Mouse (Mus musculus) liver, embryonic 14.5 days (tissue): ENCODE results near the gene Nfam1. TPM values are rescaled to one million over a fixed set of nuclear protein-coding genes. Genes with fewer than 3 reads are reported as not detected.

Experiments used
- ATAC-seq: fragments of 200-750 bp; cut with Nextera tagmentation; 2 replicates; pipeline ENCODE4 v1.8.0; 2017; ENCODE audit warnings: moderate number of reproducible peaks, mild to moderate bottlenecking, moderate library complexity; ENCODE audit not compliant: insufficient read depth
- DNase-seq, 3 experiments: peaks; one replicate each; pipeline ENCODE4 v3.0.0-alpha.2; 2012 to 2013; ENCODE audit warnings: low read depth in 3 of 3, low spot score in 3 of 3
- H3K27ac ChIP-seq: fragments of 300-500 bp; sonication (generic); 2 replicates; pipeline ENCODE4 v1.5.1; 2014; ENCODE audit warnings: moderate library complexity, mild to moderate bottlenecking, control low read depth, inconsistent platforms
- H3K27me3 ChIP-seq: fragments of 300-500 bp; sonication (generic); 2 replicates; pipeline ENCODE4 v1.6.1; 2014; ENCODE audit warnings: mild to moderate bottlenecking, low read length, moderate library complexity; ENCODE audit not compliant: control insufficient read depth, insufficient read depth
- H3K36me3 ChIP-seq: fragments of 300-500 bp; sonication (generic); replicated peaks from 2 replicates; pipeline ENCODE4 v1.6.1; 2014; ENCODE audit warnings: low read depth; ENCODE audit not compliant: control insufficient read depth, insufficient read depth
- H3K4me1 ChIP-seq, 2 experiments: fragments of 200-500 bp in 1 of 2; fragments of 300-500 bp in 1 of 2; sonication (generic) in 1 of 2; replicated peaks; 2 replicates each; pipeline ENCODE4 v1.6.1; 2012 to 2014; ENCODE audit warnings: antibody characterized with exemption in 1 of 2, inconsistent platforms in 1 of 2, low read length in 1 of 2; ENCODE audit not compliant: control insufficient read depth in 2 of 2, insufficient read depth in 2 of 2
- H3K4me2 ChIP-seq: fragments of 300-500 bp; sonication (generic); 2 replicates; pipeline ENCODE4 v1.6.1; 2014; ENCODE audit warnings: low read depth, mild to moderate bottlenecking, control low read depth, moderate library complexity
- H3K4me3 ChIP-seq, 2 experiments: fragments of 200-500 bp in 1 of 2; fragments of 300-500 bp in 1 of 2; sonication (generic) in 1 of 2; 2 replicates each; pipeline ENCODE4 v1.5.1; 2012 to 2014; ENCODE audit warnings: low read depth in 2 of 2, low read length in 2 of 2, mild to moderate bottlenecking in 2 of 2, control low read depth in 1 of 2, inconsistent platforms in 1 of 2, moderate library complexity in 1 of 2; ENCODE audit not compliant: insufficient read depth in 1 of 2
- H3K9ac ChIP-seq: fragments of 300-500 bp; sonication (generic); replicated peaks from 2 replicates; pipeline ENCODE4 v1.6.1; 2014; ENCODE audit warnings: mild to moderate bottlenecking, control low read depth, moderate library complexity
- H3K9me3 ChIP-seq: fragments of 300-500 bp; sonication (generic); 2 replicates; pipeline ENCODE4 v1.6.1; 2016; ENCODE audit warnings: low read length, mixed read lengths; ENCODE audit not compliant: control insufficient read depth
- CTCF ChIP-seq: IDR thresholded peaks from 2 replicates; pipeline ENCODE4 v1.5.1; 2016; ENCODE audit warnings: antibody characterized with exemption, low read depth, control low read depth
- EP300 ChIP-seq: IDR thresholded peaks from 2 replicates; pipeline ENCODE4 v1.6.1; 2016; ENCODE audit warnings: antibody characterized with exemption, low read depth
- WGBS: fragments of 180-500 bp; shearing (Covaris S2); extraction: QIAGEN DNeasy Blood & Tissue Kit; methylation state at CpG from one replicate; pipeline ENCODE4 v1.1.7; 2014; ENCODE audit not compliant: insufficient replicate concordance; 5-methylcytosine and 5-hydroxymethylcytosine counted together
- polyA plus RNA-seq, 2 experiments: library from polyadenylated mRNA; depleted of rRNA in 1 of 2; stranded (reverse) in 1 of 2; unstranded in 1 of 2; fragments of >200 nt; fragmentation: Nextera tagmentation in 1 of 2; extraction: Ambion mirVana in 1 of 2; gene quantifications; 2 replicates each; pipeline versions ENCODE4 v1.2.1 to v1.2.3; 2012 to 2014

The Nfam1 gene
- polyA plus RNA-seq, 2 experiments = 3.6 to 5.9 TPM

GRCm38 (mm10) chr15:83008761-83009423, 24.2 kb downstream of the Nfam1 start:
- Histone ChIP-seq H3K27ac (no peak overlapping the region), H3K4me3 (no peak overlapping the region), H3K36me3 (no peaks in the 10 kb centered on the region), H3K27me3 (no peaks in the 10 kb centered on the region), H3K9ac (no peak overlapping the region), H3K4me1 (peaks cover 0 to 10% of the 10 kb centered on the region in 2 experiments; a peak in 2 of 4 replicates), H3K9me3 (no peaks in the 10 kb centered on the region), H3K4me2 (no peak overlapping the region)
- WGBS = 41% methylated on average over 13 of the region's 13 CpGs
- no peak for ATAC-seq
- DNase-seq = no peak
- no peak for TF ChIP-seq EP300

- Histone ChIP-seq H3K9me3 (no peaks in the 10 kb centered on the region), H3K36me3 (no peaks in the 10 kb centered on the region), H3K27ac (no peak overlapping the region), H3K27me3 (no peaks in the 10 kb centered on the region), H3K4me3 (no peak overlapping the region), H3K4me2 (0 out of 2 replicates have a peak overlapping the region, but pooled peaks have one; percentile 24), H3K9ac (no peak overlapping the region), H3K4me1 (peaks cover 0 to 10% of the 10 kb centered on the region in 2 experiments; a peak in 2 of 4 replicates)
- no peak for ATAC-seq
- no peak for DNase-seq
- TF ChIP-seq EP300 (no peak), CTCF (no peak)
- WGBS = 64% methylated on average over 15 of the region's 15 CpGs
These were observed 25.7 kb downstream of the Nfam1 start for GRCm38 (mm10) chr15:83007346-83007920.

- no peak overlapping the region for H3K4me3 ChIP-seq
- no peak overlapping the region for H3K27ac ChIP-seq
- H3K36me3 ChIP-seq = no peaks in the 10 kb centered on the region
- 62% methylated on average over 12 of the region's 12 CpGs for WGBS
- H3K27me3 ChIP-seq = no peaks in the 10 kb centered on the region
- no peaks in the 10 kb centered on the region for H3K4me1 ChIP-seq
- no peak for ATAC-seq
- no peak for TF ChIP-seq CTCF
- TF ChIP-seq EP300 = no peak
- no peak overlapping the region for H3K4me2 ChIP-seq
- H3K9ac ChIP-seq = no peak overlapping the region
- DNase-seq = no peak
- H3K9me3 ChIP-seq = no peaks in the 10 kb centered on the region
These were observed 30.2 kb downstream of the Nfam1 start for GRCm38 (mm10) chr15:83002665-83003548.

GRCm38 (mm10) chr15:82998811-82999221, 34.3 kb downstream of the Nfam1 start:
- ATAC-seq (no peak), DNase-seq (no peak)
- no peak overlapping the region for H3K27ac ChIP-seq
- H3K9ac ChIP-seq = no peak overlapping the region
- H3K4me2 ChIP-seq = no peak overlapping the region
- no peaks in the 10 kb centered on the region for H3K27me3 ChIP-seq
- no peak overlapping the region for H3K4me3 ChIP-seq
- H3K9me3 ChIP-seq = no peaks in the 10 kb centered on the region
- TF ChIP-seq EP300 = no peak
- no peak for TF ChIP-seq CTCF
- 57% methylated on average over 6 of the region's 6 CpGs for WGBS
- H3K4me1 ChIP-seq = no peaks in the 10 kb centered on the region
- H3K36me3 ChIP-seq = no peaks in the 10 kb centered on the region

- no peak overlapping the region for H3K4me3 ChIP-seq
- TF ChIP-seq CTCF (no peak), EP300 (no peak)
- H3K9me3 ChIP-seq = no peaks in the 10 kb centered on the region
- DNase-seq (no peak), ATAC-seq (no peak)
- H3K36me3 ChIP-seq = no peaks in the 10 kb centered on the region
- H3K9ac ChIP-seq = no peak overlapping the region
- no peak overlapping the region for H3K27ac ChIP-seq
- H3K4me2 ChIP-seq = no peak overlapping the region
- no peaks in the 10 kb centered on the region for H3K4me1 ChIP-seq
- H3K27me3 ChIP-seq = no peaks in the 10 kb centered on the region
These were observed 36.7 kb downstream of the Nfam1 start for GRCm38 (mm10) chr15:82996431-82996830.
